Mouse (Mus musculus) testis, adult 2 months (tissue): ENCODE results near the gene Lamtor1. TPM values are rescaled to one million over a fixed set of nuclear protein-coding genes. Genes with fewer than 3 reads are reported as not detected.

Experiments
- H3K27ac ChIP-seq: fragments of 200-500 bp; 2 replicates; pipeline ENCODE4 v1.5.1; 2012; ENCODE audit warnings: low read depth, low read length; ENCODE audit not compliant: control insufficient read depth, insufficient read depth
- H3K27me3 ChIP-seq: fragments of 200-500 bp; 2 replicates; pipeline ENCODE4 v1.6.1; 2012; ENCODE audit warnings: mild to moderate bottlenecking, low read length, moderate library complexity; ENCODE audit not compliant: control insufficient read depth, insufficient read depth
- H3K36me3 ChIP-seq: fragments of 200-500 bp; 2 replicates; pipeline ENCODE4 v1.6.1; 2012; ENCODE audit warnings: mild to moderate bottlenecking, low read length; ENCODE audit not compliant: control insufficient read depth, insufficient read depth
- H3K4me1 ChIP-seq: fragments of 200-500 bp; 2 replicates; pipeline ENCODE4 v1.6.1; 2012; ENCODE audit warnings: low read length; ENCODE audit not compliant: control insufficient read depth, insufficient read depth
- H3K4me3 ChIP-seq: fragments of 200-500 bp; 2 replicates; pipeline ENCODE4 v1.5.1; 2012; ENCODE audit warnings: low read depth, mild to moderate bottlenecking, low read length, moderate library complexity, mixed read lengths; ENCODE audit not compliant: control insufficient read depth
- CTCF ChIP-seq: fragments of 200-500 bp; IDR thresholded peaks from 2 replicates; pipeline ENCODE4 v1.5.1; 2012; ENCODE audit warnings: low read depth, mild to moderate bottlenecking, inconsistent platforms, low read length, moderate library complexity; ENCODE audit not compliant: control insufficient read depth, insufficient read depth, insufficient replicate concordance
- POLR2A ChIP-seq: fragments of 200-500 bp; IDR thresholded peaks from 2 replicates; pipeline ENCODE4 v1.6.1; 2012; ENCODE audit warnings: low read depth, mild to moderate bottlenecking, inconsistent platforms, low read length, moderate library complexity; ENCODE audit not compliant: control insufficient read depth
- polyA plus RNA-seq: library from polyadenylated mRNA; depleted of rRNA; stranded (reverse); fragments of >200 nt; gene quantifications from 2 replicates; pipeline ENCODE4 v1.2.3, GENCODE M21; 2012

Gene Lamtor1
- polyA plus RNA-seq, 1 experiment: 52.2 TPM

DNA sequence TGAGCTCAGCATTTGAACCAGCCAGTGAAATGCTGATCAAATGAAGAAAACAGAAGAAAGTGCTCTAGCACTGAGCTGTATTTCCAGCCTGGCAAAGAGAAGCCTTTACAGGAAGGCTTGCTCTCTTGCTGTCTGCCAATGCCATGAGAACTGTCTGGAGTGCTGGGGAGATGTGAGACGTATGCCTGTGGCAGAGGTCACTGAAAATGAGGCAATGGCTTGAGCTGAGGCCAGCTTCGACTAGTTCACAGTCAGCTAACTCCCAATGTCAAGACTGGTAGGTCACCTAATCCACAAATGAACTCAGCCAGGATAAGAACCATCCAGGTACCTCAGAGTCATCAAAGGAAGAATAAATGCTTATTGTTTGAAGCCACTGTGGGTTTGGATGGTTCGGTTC is 22.4 kb downstream of the Lamtor1 start:
- Histone ChIP-seq H3K27me3 (no peaks in the 10 kb centered on the region), H3K4me1 (no peaks in the 10 kb centered on the region), H3K36me3 (no peaks in the 10 kb centered on the region; the same call in 1 of the 2 replicates), H3K27ac (no peak overlapping the region), H3K4me3 (no peak overlapping the region)
- TF ChIP-seq POLR2A (no peak), CTCF (no peak)

DNA sequence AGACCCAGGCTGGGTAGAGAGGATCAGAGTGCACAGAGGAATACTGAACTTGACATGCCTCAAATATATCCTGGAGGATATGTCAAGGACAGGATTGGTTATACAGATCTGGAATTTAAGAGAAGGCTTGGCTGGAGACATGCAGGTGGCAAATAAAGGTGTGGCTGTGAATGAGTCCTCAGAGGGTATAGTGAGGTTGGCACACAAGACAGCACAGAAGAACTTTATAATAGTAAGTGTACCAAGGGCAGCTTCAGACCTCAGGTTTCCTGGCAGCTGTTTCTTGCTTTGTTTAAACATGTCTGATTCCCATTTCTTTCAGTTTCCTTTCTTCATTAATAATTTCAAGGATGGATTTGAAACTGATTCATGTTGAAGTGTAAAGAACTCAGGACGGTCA is 26.8 kb downstream of the Lamtor1 start:
- Histone ChIP-seq H3K36me3 (no peaks in the 10 kb centered on the region; the same call in 1 of the 2 replicates), H3K4me3 (peak overlapping the region; percentile 44; the same call in 1 of the 2 replicates), H3K4me1 (no peaks in the 10 kb centered on the region), H3K27me3 (no peaks in the 10 kb centered on the region), H3K27ac (no peak overlapping the region)
- TF ChIP-seq POLR2A (no peak), CTCF (no peak)

DNA sequence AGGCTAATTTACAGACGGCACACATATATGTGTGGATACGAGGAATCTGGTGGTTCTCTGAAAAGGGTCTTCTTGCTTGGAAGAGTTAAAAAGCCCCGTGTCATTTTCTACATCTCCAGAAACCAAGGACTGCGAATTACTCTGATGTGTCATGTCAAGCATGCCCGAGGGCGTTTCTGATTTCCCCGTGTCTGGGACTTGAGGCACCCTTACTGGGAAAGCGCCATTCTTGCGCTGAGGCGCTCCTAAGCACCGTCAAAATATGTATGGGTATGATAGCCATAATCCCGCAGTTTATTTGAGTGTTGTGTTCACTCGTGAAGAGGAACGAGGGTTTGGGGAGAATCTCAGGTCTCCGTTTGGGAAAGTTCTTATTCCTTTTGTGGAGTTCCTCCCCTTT is 27.6 kb downstream of the Lamtor1 start:
- Histone ChIP-seq H3K27ac (peak overlapping the region; percentile 89), H3K36me3 (no peaks in the 10 kb centered on the region; the same call in 1 of the 2 replicates), H3K4me3 (peak overlapping the region; percentile 92), H3K27me3 (no peaks in the 10 kb centered on the region), H3K4me1 (no peaks in the 10 kb centered on the region)
- no peak for TF ChIP-seq CTCF
- TF ChIP-seq POLR2A: no peak

DNA sequence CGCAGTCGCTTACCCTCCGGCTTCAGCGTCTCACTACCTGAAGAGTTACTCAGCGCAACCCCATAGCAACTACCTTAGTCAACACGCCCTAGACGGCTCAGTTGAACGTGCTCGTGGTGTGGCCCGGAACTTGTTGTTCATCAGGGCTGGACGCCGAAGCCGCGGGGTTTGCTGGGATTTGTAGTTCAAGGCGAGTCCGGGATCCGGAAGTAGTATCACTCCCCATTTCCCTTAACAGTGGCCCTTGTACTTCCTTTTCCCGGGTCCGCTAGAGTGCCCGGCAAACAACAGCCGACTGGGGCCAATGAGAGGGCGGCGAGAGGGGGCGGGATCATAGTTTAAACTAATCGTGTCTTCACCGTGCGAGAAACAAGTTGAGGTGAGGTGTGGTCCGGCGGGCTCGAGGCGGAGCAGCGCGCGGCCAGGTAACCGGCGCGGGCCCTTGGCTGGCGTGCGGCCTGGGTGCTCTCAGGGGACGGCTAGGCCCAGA is 28.1 kb downstream of the Lamtor1 start, which contains the start of the genes Lrrc51 and Numa1:
Gene Lrrc51 (minus strand): TSS at position 145 of the 490 bp plus-strand sequence.
Gene Numa1 (plus strand): TSS at position 361 of the 490 bp plus-strand sequence.
- Histone ChIP-seq H3K27me3 (no peaks in the 10 kb centered on the region), H3K27ac (peak within 1 kb of the TSS; percentile 89), H3K4me1 (no peaks in the 10 kb centered on the region), H3K36me3 (no peaks in the 10 kb centered on the region; the same call in 1 of the 2 replicates), H3K4me3 (peak within 1 kb of the TSS; percentile 92)
- no peak for TF ChIP-seq CTCF
- peak; percentile 76 for TF ChIP-seq POLR2A

- Histone ChIP-seq H3K27ac (no peak overlapping the region), H3K27me3 (no peaks in the 10 kb centered on the region), H3K36me3 (no peaks in the 10 kb centered on the region; the same call in 1 of the 2 replicates), H3K4me1 (no peaks in the 10 kb centered on the region), H3K4me3 (no peak overlapping the region)
- TF ChIP-seq CTCF: no peak
- TF ChIP-seq POLR2A: no peak
Observed at GRCm38 (mm10) chr7:101935957-101936356, 30.3 kb downstream of the Lamtor1 start.

DNA sequence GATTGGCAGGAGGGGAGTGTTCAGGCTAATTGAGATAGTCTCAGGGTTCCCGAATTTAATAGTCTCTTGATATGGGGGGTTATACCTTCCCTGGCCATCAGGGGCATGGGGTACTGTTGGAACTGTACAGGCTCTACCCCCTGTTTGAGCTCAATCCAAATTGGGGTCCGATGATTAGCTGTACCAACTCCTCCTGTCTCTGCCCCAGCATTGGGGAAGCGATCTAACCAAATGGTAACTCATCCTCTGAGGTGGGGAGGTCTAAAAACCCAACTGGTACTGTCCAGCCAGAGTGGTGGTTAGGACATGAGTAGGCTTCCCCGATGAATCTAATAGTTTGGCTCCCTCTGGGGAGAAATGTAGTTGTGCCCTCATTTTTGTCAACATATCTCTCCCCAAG is 31.3 kb downstream of the Lamtor1 start:
- Histone ChIP-seq H3K27ac (no peak overlapping the region), H3K27me3 (no peaks in the 10 kb centered on the region), H3K36me3 (no peaks in the 10 kb centered on the region), H3K4me1 (no peaks in the 10 kb centered on the region), H3K4me3 (no peak overlapping the region)
- TF ChIP-seq CTCF: no peak
- TF ChIP-seq POLR2A: no peak

DNA sequence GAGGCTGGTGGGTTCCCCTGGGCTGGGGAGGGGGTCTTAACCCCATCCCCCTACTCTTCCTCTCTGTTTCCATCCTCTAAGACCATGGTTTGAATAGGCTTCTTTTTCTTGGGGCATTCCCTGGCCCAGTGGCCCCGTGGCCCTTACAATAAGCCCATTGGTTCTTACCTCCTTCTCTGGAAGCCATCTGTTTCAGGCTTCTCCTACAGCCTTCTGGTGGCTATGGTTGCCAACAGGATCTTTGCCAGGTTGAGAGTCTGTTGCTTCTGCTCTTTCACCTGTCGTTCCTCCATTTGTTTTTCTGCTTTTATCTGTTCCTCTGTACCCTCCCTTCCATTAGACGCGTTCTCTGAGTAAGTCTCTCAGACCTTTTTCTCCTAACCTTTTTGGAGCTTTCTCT is 31.9 kb downstream of the Lamtor1 start:
- no peaks in the 10 kb centered on the region for H3K27me3 ChIP-seq
- H3K36me3 ChIP-seq: no peaks in the 10 kb centered on the region
- TF ChIP-seq CTCF (no peak), POLR2A (no peak)
- no peak overlapping the region for H3K4me3 ChIP-seq
- H3K27ac ChIP-seq: no peak overlapping the region
- no peaks in the 10 kb centered on the region for H3K4me1 ChIP-seq

GRCm38 (mm10) chr7:101938348-101938747 is 32.6 kb downstream of the Lamtor1 start:
- no peak for TF ChIP-seq POLR2A
- no peak for TF ChIP-seq CTCF

More at GRCm38 (mm10) chr7:101938348-101938747, 32.6 kb downstream of the Lamtor1 start:
- H3K27ac ChIP-seq: no peak overlapping the region
- H3K4me1 ChIP-seq: no peaks in the 10 kb centered on the region
- H3K36me3 ChIP-seq: no peaks in the 10 kb centered on the region
- no peak overlapping the region for H3K4me3 ChIP-seq
- no peaks in the 10 kb centered on the region for H3K27me3 ChIP-seq
